Mouse (Mus musculus) forebrain, embryonic 14.5 days (tissue): ENCODE measurements at regions not wholly inside any gene's neighbourhood (a gene's known extent, or its start where the extent isn't known, plus 50 kb on each side); places are given as distances from the start of the nearest gene placed in this dataset.

Source experiments
- ATAC-seq: fragments of 200-750 bp; cut with Nextera tagmentation; 2 replicates; pipeline ENCODE4 v1.8.0; 2017; ENCODE audit warnings: mild to moderate bottlenecking, moderate library complexity
- DNase-seq: peaks from one replicate; pipeline ENCODE4 v3.0.0-alpha.2; 2015; ENCODE audit warnings: low spot score
- H3K27ac ChIP-seq: fragments of 300-500 bp; sonication (generic); 2 replicates; pipeline ENCODE4 v1.5.1; 2014; ENCODE audit warnings: low read depth, mild to moderate bottlenecking, control low read depth, low read length, moderate library complexity
- H3K27me3 ChIP-seq: fragments of 300-500 bp; sonication (generic); replicated peaks from 2 replicates; pipeline ENCODE4 v1.6.1; 2014; ENCODE audit warnings: low read length, control low read depth, mixed read lengths; ENCODE audit not compliant: control insufficient read depth, insufficient read depth
- H3K36me3 ChIP-seq: fragments of 300-500 bp; sonication (generic); 2 replicates; pipeline ENCODE4 v1.6.1; 2014; ENCODE audit warnings: low read length, control low read depth; ENCODE audit not compliant: control insufficient read depth, insufficient read depth
- H3K4me1 ChIP-seq: fragments of 300-500 bp; sonication (generic); 2 replicates; pipeline ENCODE4 v1.6.1; 2014; ENCODE audit warnings: antibody characterized with exemption, low read length, control low read depth; ENCODE audit not compliant: control insufficient read depth, insufficient read depth
- H3K4me2 ChIP-seq: fragments of 300-500 bp; sonication (generic); 2 replicates; pipeline ENCODE4 v1.6.1; 2014; ENCODE audit warnings: mild to moderate bottlenecking, control low read depth, low read length
- H3K4me3 ChIP-seq: fragments of 300-500 bp; sonication (generic); 2 replicates; pipeline ENCODE4 v1.5.1; 2014; ENCODE audit warnings: low read depth, low read length, control low read depth
- H3K9ac ChIP-seq: fragments of 300-500 bp; sonication (generic); 2 replicates; pipeline ENCODE4 v1.6.1; 2014; ENCODE audit warnings: mild to moderate bottlenecking, low read length, control low read depth, moderate library complexity
- H3K9me3 ChIP-seq: fragments of 300-500 bp; sonication (generic); replicated peaks from 2 replicates; pipeline ENCODE4 v1.6.1; 2016; ENCODE audit warnings: low read length, control low read depth, mixed read lengths; ENCODE audit not compliant: control insufficient read depth
- WGBS: fragments of 180-500 bp; shearing (Covaris S2); extraction: QIAGEN DNeasy Blood & Tissue Kit; methylation state at CpG from one replicate; pipeline ENCODE4 v1.1.7; 2014; 5-methylcytosine and 5-hydroxymethylcytosine counted together

- Histone ChIP-seq H3K4me1 (0 out of 2 replicates have a peak, but pooled peaks cover 4% of the 10 kb centered on the region), H3K4me2 (no peak overlapping the region), H3K27me3 (no peaks in the 10 kb centered on the region), H3K9ac (no peak overlapping the region), H3K36me3 (no peaks in the 10 kb centered on the region), H3K27ac (no peak overlapping the region), H3K4me3 (no peak overlapping the region), H3K9me3 (no peaks in the 10 kb centered on the region)
- ATAC-seq = no peak
- WGBS = 85% methylated on average over 7 of the region's 7 CpGs
- DNase-seq = no peak
Observed at GRCm38 (mm10) chr7:83227262-83228108, 357.2 kb upstream of the Tmc3 start.

GRCm38 (mm10) chr7:83230496-83231325 is 354.0 kb upstream of the Tmc3 start:
- no peaks in the 10 kb centered on the region for H3K36me3 ChIP-seq
- 0 out of 2 replicates have a peak, but pooled peaks cover 4% of the 10 kb centered on the region for H3K4me1 ChIP-seq
- H3K9me3 ChIP-seq = no peaks in the 10 kb centered on the region
- no peak overlapping the region for H3K9ac ChIP-seq
- no peak overlapping the region for H3K27ac ChIP-seq
- DNase-seq (peak; percentile 63), ATAC-seq (0 out of 2 replicates have a peak, but pooled peaks have one; percentile 52)
- H3K4me3 ChIP-seq = no peak overlapping the region
- H3K4me2 ChIP-seq = no peak overlapping the region
- WGBS = 69% methylated on average over 3 of the region's 3 CpGs
- no peaks in the 10 kb centered on the region for H3K27me3 ChIP-seq

GRCm38 (mm10) chr7:83235659-83236058 is 349.1 kb upstream of the Tmc3 start:
- ATAC-seq (peak; percentile 26; the same call in 1 of the 2 replicates), DNase-seq (peak; percentile 47)
- Histone ChIP-seq H3K4me1 (0 out of 2 replicates have a peak, but pooled peaks cover 4% of the 10 kb centered on the region), H3K9ac (no peak overlapping the region), H3K4me2 (no peak overlapping the region), H3K27ac (no peak overlapping the region), H3K9me3 (no peaks in the 10 kb centered on the region), H3K27me3 (no peaks in the 10 kb centered on the region), H3K36me3 (no peaks in the 10 kb centered on the region), H3K4me3 (no peak overlapping the region)
- 39% methylated on average over 3 of the region's 3 CpGs for WGBS

- Histone ChIP-seq H3K9ac (no peak overlapping the region), H3K27me3 (no peaks in the 10 kb centered on the region), H3K4me3 (no peak overlapping the region), H3K4me2 (no peak overlapping the region), H3K27ac (no peak overlapping the region), H3K4me1 (no peaks in the 10 kb centered on the region), H3K36me3 (no peaks in the 10 kb centered on the region), H3K9me3 (no peaks in the 10 kb centered on the region)
- WGBS = 81% methylated on average over 3 of the region's 3 CpGs
- no peak for ATAC-seq
- no peak for DNase-seq
Observed at GRCm38 (mm10) chr7:83237336-83237735, 347.4 kb upstream of the Tmc3 start.

- H3K27me3 ChIP-seq = no peaks in the 10 kb centered on the region
- H3K36me3 ChIP-seq = no peaks in the 10 kb centered on the region
- H3K4me2 ChIP-seq = no peak overlapping the region
- H3K27ac ChIP-seq = peak overlapping the region; percentile 34; the same call in 1 of the 2 replicates
- DNase-seq (peak; percentile 61), ATAC-seq (peak; percentile 82)
- no peaks in the 10 kb centered on the region for H3K9me3 ChIP-seq
- H3K4me1 ChIP-seq = no peaks in the 10 kb centered on the region
- no peak overlapping the region for H3K4me3 ChIP-seq
- no peak overlapping the region for H3K9ac ChIP-seq
Observed at GRCm38 (mm10) chr7:83238091-83238490, 346.6 kb upstream of the Tmc3 start.

- H3K9ac ChIP-seq = no peak overlapping the region
- H3K4me3 ChIP-seq = no peak overlapping the region
- no peaks in the 10 kb centered on the region for H3K4me1 ChIP-seq
- H3K36me3 ChIP-seq = no peaks in the 10 kb centered on the region
- no peak overlapping the region for H3K27ac ChIP-seq
- ATAC-seq = no peak
- no peak overlapping the region for H3K4me2 ChIP-seq
- no peaks in the 10 kb centered on the region for H3K9me3 ChIP-seq
- no peak for DNase-seq
- no peaks in the 10 kb centered on the region for H3K27me3 ChIP-seq
- WGBS = 66% methylated on average over 3 of the region's 3 CpGs
Observed at GRCm38 (mm10) chr7:83242233-83242632, 342.5 kb upstream of the Tmc3 start.

- WGBS = 86% methylated on average over 2 of the region's 2 CpGs
- no peaks in the 10 kb centered on the region for H3K9me3 ChIP-seq
- no peak overlapping the region for H3K9ac ChIP-seq
- no peaks in the 10 kb centered on the region for H3K36me3 ChIP-seq
- no peak overlapping the region for H3K4me3 ChIP-seq
- H3K4me2 ChIP-seq = no peak overlapping the region
- no peaks in the 10 kb centered on the region for H3K27me3 ChIP-seq
- ATAC-seq (no peak), DNase-seq (no peak)
- H3K4me1 ChIP-seq = no peaks in the 10 kb centered on the region
- H3K27ac ChIP-seq = no peak overlapping the region
Observed at GRCm38 (mm10) chr7:83245867-83246266, 338.9 kb upstream of the Tmc3 start.

- H3K27me3 ChIP-seq = no peaks in the 10 kb centered on the region
- no peaks in the 10 kb centered on the region for H3K36me3 ChIP-seq
- H3K9me3 ChIP-seq = no peaks in the 10 kb centered on the region
- no peaks in the 10 kb centered on the region for H3K4me1 ChIP-seq
- ATAC-seq (peak; percentile 52; the same call in 1 of the 2 replicates), DNase-seq (peak; percentile 30)
- H3K9ac ChIP-seq = no peak overlapping the region
- 89% methylated on average over 8 of the region's 8 CpGs for WGBS
- H3K4me3 ChIP-seq = no peak overlapping the region
- no peak overlapping the region for H3K27ac ChIP-seq
- no peak overlapping the region for H3K4me2 ChIP-seq
Observed at GRCm38 (mm10) chr7:83251995-83252563, 332.6 kb upstream of the Tmc3 start.
